Mouse (Mus musculus) fat pad, adult 2 months (tissue): Measurements from ENCODE around the gene Crxos.
"Not testable (repeated sequence)": the region's sequence is repeated elsewhere in the genome, so short reads cannot be mapped to it uniquely, and the experiment has no call there.

Source experiments
- DNase-seq: peaks from one replicate; pipeline ENCODE4 v3.0.0-alpha.2; 2011; ENCODE audit warnings: low read depth, low spot score; ENCODE audit errors: extremely low read depth

The Crxos gene

GRCm38 (mm10) chr7:15882317-15882716 lies at the start of gene Crxos:
Gene Crxos (plus strand): TSS chr7:15882617.
- DNase-seq = no peak

DNA sequence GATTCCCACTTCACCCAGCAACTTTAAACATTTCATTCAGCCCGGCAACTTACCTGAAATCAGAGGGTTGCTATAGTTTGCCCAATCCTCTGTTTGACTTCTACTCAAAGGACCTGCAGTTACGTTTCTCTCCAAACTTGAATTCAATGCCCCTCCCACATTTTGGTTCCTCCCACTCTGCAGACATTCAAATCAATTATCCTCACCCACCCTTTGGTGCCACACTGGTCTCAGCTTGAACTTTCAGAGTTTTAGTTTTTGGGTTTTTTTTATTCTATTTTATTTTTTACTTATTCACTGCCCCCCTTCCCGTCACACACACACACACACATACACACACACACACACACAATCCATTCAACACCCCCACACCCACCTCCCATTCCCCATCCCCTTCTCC lies 42.8 kb upstream of the Crxos start, which contains the start of gene Obox6:
Gene Obox6 (minus strand): TSS at position 101 of the 400 bp plus-strand sequence.
- DNase-seq = no peak

GRCm38 (mm10) chr7:15859657-15860056 lies 22.8 kb upstream of the Crxos start:
- no peak for DNase-seq

- no peak for DNase-seq
These were observed 18.3 kb upstream of the Crxos start for GRCm38 (mm10) chr7:15864104-15864503.

DNA sequence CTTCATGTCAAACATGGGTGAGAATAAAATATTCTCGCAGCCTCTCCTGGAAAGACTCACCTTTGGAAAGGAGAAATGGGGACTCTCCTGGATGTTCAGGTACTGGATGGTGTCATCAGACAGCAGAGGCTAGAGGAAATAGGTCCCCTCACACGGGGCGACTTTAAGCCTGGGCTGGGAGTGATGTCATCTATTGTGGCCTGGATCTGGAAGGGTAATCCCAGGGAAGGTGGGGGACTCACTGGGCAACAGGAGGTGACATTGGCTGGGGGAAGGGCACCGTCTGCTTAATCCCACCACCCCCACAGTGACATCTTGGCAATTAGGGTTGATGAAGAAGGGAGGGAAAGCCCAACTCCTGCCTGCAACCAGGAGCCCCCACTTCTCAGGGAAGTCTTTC lies 2.7 kb upstream of the Crxos start, which contains the start of gene Crx:
Gene Crx (minus strand): TSS at position 213 of the 400 bp plus-strand sequence.
- DNase-seq = no peak

- no peak for DNase-seq
These were observed 1.0 kb upstream of the Crxos start for GRCm38 (mm10) chr7:15881388-15881787.

- DNase-seq = no peak
These were observed 586 bp upstream of the Crxos start for GRCm38 (mm10) chr7:15881831-15882230.

GRCm38 (mm10) chr7:15884127-15884526 lies 1.7 kb downstream of the Crxos start:
- no peak for DNase-seq

DNA sequence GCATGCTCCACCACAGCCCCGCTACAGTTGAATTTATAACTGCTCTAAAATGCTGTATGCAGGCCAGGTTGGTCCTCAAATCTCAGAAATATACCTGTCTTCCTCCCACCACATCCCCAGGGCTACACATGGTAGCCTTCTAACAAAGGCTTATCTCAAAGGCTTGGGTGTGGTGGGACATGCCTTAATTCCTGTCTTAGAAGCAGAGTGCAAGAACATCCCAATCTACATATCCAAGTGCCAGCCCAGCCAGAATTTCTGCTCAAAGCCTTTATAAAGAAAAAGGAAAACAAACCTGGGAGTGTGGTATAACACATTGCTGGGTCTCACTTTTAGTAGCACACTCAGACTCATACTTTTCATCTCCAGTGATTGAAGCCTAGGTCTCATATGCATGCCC lies 11.8 kb downstream of the Crxos start:
- no peak for DNase-seq

GRCm38 (mm10) chr7:15901366-15902048 lies 19.1 kb downstream of the Crxos start:
- no peak for DNase-seq

- DNase-seq = no peak
These were observed 23.4 kb downstream of the Crxos start for GRCm38 (mm10) chr7:15905861-15906260.

- DNase-seq = no peak
These were observed 24.2 kb downstream of the Crxos start for GRCm38 (mm10) chr7:15906602-15907001.

DNA sequence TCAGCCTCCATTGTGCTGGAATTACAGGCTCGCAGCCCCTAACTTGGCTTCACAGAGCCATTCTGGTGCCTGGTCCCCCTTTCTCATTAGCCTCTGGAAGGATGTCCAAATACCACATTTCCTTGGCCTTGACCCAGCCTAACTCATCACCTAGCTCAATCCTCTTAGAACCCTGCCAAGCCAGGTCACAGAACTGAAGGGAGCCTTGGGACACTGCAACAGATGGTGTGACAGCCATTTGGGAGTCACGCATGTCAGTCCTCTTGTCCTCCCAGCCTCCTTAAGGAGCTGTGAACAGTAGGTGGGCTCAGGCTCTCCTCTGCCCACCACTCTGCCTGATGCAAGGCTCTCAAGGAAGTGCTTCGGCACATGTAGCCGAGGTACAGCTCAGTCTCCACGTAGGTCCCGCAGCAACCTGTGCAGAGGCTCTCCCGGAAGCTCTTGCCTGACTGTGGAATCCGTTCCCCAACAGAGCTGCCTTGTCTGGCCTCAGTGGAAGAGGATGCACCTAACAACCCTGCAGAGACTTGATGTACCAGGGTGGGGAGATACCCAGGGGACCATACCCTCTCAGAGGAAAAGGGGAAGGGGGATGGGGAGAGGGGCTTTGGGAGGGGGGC lies 25.7 kb downstream of the Crxos start:
- no peak for DNase-seq

DNA sequence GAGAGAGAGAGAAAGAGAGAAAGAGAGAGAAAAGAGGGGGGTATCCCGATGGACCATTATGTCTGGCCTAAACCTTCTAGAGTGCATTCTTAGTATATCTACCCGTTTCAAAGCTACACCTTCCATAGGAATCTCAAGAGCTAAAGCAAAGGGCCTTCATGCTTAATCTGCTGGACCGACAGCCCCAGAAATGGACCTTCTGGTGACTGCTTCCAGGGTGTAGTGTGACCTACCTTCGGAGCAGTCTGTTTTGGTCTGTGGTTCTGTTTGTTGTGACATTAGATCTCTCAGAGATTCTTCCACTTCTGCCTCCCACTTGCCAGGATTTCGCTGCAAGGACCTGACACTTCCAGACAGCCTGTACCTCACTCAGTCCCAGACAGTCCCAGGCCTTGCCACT lies 28.1 kb downstream of the Crxos start:
- no peak for DNase-seq

DNA sequence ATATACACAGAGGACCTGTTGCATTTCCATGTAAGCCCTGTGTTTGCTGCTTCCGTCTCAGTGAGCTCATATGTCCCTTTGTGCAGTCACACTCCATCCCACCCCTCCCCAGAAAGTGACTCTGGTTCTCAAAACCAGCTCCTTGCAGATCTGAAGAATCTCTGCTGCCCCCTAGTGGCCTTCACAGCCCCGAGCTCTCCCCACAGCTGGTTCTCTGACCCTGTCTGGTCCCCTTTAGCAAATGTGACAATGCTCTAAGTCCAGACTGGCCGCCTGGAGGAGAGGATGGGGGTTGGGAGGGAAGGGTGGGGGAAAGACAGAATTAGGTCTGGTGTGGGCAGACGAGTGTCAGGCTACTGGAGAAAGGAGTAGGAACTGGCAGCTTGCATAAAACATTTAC lies 29.8 kb downstream of the Crxos start:
- no peak for DNase-seq

- DNase-seq = no peak
These were observed 31.8 kb downstream of the Crxos start for GRCm38 (mm10) chr7:15914252-15914651.

GRCm38 (mm10) chr7:15914751-15915150 lies 32.3 kb downstream of the Crxos start:
- DNase-seq = no peak

DNA sequence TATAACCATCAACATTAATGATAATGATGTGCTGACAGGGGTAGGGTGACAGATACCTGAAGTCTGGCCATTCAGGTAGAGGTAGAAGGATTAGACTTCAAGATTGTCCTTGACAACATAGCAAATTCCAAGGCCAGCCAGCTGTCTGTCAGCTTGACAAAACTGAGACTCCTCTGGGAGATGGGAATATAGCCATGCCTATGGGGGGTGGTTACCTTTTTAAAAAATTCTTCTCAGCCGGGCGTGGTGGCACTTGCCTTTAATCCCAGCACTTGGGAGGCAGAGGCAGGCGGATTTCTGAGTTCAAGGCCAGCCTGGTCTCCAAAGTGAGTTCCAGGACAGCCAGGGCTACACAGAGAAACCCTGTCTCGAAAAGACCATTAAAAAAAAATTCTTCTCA lies 33.3 kb downstream of the Crxos start:
- DNase-seq = not testable (repeated sequence)

GRCm38 (mm10) chr7:15916134-15916723 lies 33.8 kb downstream of the Crxos start:
- no peak for DNase-seq

DNA sequence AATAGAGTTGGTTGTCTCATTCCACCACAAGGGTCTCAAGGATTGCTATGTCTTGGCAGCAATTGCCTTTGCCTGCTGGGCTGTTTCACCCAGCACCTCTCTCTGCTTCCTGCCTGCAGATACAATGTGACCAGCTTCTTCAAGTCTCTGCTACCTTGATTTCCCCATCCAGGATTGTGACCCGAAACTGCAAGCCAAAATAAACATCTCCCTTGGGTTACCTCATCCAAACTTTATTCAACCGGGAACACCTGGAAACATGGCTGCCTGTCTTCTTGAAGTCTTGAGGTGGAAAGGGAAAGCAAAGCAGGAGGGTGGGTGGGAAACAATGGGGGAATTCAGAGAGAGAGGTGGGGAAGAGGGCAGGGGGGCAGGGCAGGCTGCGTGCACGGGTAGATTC lies 34.6 kb downstream of the Crxos start:
- no peak for DNase-seq

DNA sequence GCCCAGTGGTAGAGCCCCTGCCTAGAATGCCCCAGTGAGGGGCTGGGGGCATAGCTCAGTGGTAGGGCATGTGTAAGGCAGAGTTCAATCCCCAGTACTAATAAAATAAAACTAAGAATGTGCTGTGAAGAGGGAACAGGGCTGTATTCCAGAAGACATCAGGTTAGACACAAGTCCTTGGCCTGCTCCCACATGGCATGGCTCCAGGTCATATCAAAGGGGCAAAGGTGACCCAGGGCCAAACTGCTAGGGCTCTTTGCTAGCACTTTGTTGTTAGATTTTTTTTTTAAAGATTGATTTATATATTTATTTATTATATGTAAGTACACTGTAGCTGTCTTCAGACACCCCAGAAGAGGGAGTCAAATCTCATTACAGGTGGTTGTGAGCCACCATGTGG lies 36.0 kb downstream of the Crxos start:
- DNase-seq = no peak

DNA sequence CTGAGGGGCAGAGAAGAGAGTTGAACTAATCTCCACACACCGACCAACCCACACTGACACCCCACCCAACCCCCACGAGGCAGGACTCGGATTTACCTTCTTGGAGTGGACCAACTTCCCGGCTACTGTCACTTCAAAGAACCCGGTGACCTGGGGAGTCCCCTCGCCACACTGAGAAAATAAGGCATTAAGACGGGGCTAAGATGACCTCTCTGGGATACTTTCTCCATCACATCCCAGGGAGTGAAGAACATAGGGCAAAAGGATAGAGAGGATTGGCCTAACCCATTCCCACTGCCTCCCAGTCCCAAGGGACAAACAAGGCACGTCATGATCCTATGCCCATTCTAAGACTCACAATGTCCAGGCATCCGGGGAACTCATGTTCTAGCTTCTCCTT lies 37.5 kb downstream of the Crxos start:
- no peak for DNase-seq
